Mouse (Mus musculus): ENCODE measurements around the gene Ascc1.
"Not testable (repeated sequence)": the region's sequence is repeated elsewhere in the genome, so short reads cannot be mapped to it uniquely, and the experiment has no call there.

Gene Ascc1

GRCm38 (mm10) chr10:60118464-60118863, 115.9 kb downstream of the Ascc1 start:
- no peak for DNase-seq

- no peak for DNase-seq
Measured at GRCm38 (mm10) chr10:60120630-60121029, 118.0 kb downstream of the Ascc1 start.

- peak; percentile 62 to 65 for DNase-seq
Measured at GRCm38 (mm10) chr10:60124078-60124477, 121.5 kb downstream of the Ascc1 start.

- no peak for DNase-seq
Measured at GRCm38 (mm10) chr10:60125529-60126327, 123.1 kb downstream of the Ascc1 start.

- no peak for DNase-seq
Measured at GRCm38 (mm10) chr10:60128287-60128686, 125.7 kb downstream of the Ascc1 start.

- DNase-seq, result no peak
Measured at GRCm38 (mm10) chr10:60130504-60130903, 127.9 kb downstream of the Ascc1 start.

GRCm38 (mm10) chr10:60133501-60133900, 130.9 kb downstream of the Ascc1 start:
- no peak for DNase-seq

GRCm38 (mm10) chr10:60134201-60134600, 131.6 kb downstream of the Ascc1 start:
- no peak for DNase-seq

GRCm38 (mm10) chr10:60136010-60136409, 133.4 kb downstream of the Ascc1 start:
- not testable (repeated sequence) for DNase-seq

- no peak for DNase-seq
Measured at GRCm38 (mm10) chr10:60136935-60137334, 134.3 kb downstream of the Ascc1 start.

GRCm38 (mm10) chr10:60138680-60139079, 136.1 kb downstream of the Ascc1 start:
- DNase-seq, result no peak

GRCm38 (mm10) chr10:60140751-60141150, 138.1 kb downstream of the Ascc1 start:
- no peak for DNase-seq

- DNase-seq, result no peak
Measured at GRCm38 (mm10) chr10:60141656-60142160, 139.1 kb downstream of the Ascc1 start.

GRCm38 (mm10) chr10:60147510-60148047, 145.0 kb downstream of the Ascc1 start:
- DNase-seq, result not testable (repeated sequence)

- DNase-seq, result peak; percentile 93
Measured at GRCm38 (mm10) chr10:60148087-60148486, 145.5 kb downstream of the Ascc1 start.
